Mouse (Mus musculus) gastrocnemius, postnatal 36 days (tissue): Measurements from ENCODE around the gene Psmb3. TPM values are rescaled to one million over a fixed set of nuclear protein-coding genes. Genes with fewer than 3 reads are reported as not detected.
"Not testable (repeated sequence)": the region's sequence is repeated elsewhere in the genome, so short reads cannot be mapped to it uniquely, and the experiment has no call there.

ENCODE experiments used
- DNase-seq, 2 experiments: peaks; one replicate each; pipeline ENCODE4 v3.0.0; 2022
- intact Hi-C: fragments of 180-260 bp; cut with DNase I; formaldehyde crosslinking; loops from one replicate; pipeline ENCODE4 v1.15.1; 2025
- total RNA-seq, 2 experiments: library from RNA; stranded (reverse); gene quantifications; 2 replicates each; pipeline ENCODE4 v1.2.3; 2021

Psmb3 gene
- total RNA-seq, 2 experiments from 2014 or later, result 124 to 129 TPM

DNA sequence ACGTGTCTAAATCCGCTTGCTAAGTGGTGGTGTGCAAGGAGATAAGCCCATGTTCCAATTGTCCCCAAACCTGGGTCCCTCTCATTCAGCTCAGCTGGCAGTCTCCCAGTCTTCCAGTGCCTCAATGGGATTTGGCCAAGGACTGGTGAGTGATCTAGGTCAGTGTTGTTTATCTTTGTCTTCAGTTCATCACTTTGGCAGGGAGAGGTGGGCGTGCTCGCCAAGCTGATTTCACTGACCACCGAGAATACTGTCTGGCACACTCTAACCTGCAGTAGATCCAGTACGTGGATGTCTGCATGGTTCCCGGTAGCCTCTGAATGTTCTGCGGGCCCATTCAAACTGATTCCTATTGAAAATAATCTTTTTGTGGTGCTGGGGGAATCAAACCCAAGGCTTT is 10.7 kb downstream of the Psmb3 start:
- intact Hi-C loops, result no loop called here
- DNase-seq, result peak; percentile 49 to 56

DNA sequence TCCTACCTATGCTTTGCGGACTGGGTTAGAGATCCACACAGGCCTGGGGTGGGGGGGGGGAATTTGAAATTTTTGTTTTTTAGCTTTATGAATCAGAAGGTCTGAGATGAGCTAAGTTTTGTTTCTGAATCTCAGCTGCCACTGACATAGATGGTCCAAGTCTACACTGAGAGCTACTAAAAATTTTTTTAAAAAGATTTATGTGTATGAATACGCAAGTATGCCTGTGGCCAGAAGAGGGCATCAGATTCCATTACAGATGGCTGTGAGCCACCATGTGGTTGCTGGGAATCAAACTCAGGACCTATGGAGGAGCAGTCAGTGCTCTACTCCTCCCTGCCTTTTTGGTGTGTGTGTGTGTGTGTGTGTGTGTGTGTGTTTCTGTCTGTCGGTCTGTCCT is 11.2 kb downstream of the Psmb3 start:
- intact Hi-C loops, result no loop called here
- no peak for DNase-seq

DNA sequence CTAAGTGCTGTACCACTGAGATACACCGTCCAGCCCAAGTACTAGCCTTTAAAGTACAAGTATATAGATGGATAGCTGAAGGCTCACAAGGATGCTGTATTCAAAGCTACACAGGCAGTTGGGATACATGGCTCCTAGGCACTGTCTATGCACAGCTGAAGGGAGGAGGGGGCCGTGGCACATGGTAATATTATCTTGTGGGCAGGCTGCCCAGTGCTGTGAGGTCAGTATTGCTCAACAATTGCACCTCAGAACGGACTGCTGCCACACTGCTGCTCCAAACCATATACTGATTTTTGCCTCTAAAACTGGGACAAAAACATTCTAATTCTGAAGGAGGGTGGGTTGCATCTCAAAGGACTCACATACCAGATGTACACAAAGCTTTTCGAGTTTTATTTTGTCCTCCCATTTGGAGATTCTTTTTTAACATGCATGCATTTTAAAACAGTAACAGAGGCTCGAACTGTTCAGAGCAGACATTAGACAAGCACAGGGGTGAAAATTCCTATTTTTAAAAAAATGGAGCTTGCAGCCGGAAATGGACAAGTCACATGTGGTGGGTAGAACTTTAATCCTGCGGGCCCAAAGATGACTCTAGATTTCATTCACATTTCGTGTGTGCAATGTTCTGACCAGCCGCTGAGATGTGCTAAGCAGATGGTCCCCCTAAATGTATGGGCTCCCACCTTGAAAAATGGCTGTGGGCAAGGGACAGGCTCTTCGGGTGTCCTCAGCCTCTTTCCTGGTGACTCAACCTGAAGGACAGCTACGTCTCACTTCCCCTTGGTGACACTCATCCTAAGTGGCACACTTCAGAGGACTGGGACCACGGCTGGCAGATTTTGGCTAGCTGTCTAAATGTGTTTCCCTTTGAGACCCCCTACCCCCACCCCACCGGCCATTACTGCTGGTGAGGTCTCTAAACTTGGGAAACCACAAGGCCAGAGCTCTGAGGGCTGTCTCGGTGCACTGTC is 11.9 kb downstream of the Psmb3 start:
- peak; percentile 50 to 60 for DNase-seq
- intact Hi-C loops, result no loop called here

DNA sequence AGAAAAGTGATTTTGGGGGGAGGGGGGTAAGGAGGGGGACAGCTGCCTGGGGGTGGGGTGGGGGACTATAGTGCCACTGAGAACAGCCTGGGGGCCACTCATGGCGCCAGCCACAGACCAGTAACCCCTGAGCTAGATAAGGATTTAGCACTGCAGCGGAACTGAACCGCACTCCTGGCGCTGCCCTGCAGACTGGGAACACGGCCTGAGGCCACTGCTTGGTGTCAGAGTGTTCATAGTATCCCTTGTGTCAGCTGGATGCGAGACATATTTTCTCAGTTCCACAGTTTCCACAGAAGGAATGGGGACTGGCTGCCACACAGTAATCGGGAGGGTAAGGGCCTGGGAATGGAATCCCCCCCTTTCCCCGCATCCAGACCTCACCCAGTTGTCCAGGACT is 12.8 kb downstream of the Psmb3 start:
- no peak for DNase-seq
- intact Hi-C loops, result no loop called here

GRCm38 (mm10) chr11:97717369-97718280 is 14.4 kb downstream of the Psmb3 start:
- intact Hi-C loops, result no loop called here
- no peak for DNase-seq

DNA sequence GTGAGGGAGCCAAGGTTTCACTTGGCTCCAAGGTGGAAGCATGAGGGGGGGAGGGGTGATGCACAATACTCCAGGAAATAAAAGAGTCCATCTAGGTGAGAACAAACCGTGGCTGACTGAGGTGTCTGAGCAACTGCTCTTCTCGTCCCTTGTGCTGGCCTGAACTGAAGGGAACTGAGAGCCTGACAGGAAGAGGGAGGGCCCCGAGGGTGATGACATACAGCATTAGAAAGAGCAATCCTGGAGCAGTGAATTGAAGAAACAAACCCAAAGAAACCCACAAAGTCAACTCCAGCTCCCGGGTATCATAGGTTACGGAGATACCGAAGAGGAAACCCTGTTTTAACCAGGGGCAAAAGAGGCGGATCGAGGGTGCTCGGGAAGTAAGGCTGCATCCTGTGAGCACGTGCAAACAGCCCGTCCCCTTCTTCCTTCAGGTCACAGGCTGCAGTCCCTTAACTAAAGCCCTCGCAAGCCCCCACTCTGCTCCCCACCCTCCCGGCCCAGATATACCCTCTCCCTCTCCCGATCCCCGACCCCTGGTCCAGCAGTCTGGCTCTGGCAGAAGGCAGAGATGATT is 15.2 kb downstream of the Psmb3 start:
- no peak for DNase-seq
- intact Hi-C loops, result no loop called here

DNA sequence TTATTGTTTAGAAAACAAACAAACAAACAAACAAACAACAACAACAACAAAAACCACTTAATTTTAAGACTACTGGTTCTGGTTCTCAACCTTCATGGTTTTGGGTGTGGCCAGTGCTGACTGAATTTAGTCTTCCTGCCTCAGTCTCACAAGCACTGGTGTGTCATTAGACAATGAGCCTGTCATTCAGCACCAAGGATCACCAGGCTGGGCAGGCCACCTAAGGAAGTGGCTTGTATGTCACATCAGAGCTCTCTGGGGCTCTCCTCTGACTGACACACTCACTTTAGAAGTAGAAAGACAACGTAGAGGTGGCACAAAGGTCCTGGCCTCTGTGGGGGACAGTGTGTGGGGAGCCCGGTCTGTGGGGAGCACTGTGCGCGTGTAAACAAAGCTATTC is 15.8 kb downstream of the Psmb3 start:
- intact Hi-C loops, result no loop called here
- DNase-seq, result no peak

DNA sequence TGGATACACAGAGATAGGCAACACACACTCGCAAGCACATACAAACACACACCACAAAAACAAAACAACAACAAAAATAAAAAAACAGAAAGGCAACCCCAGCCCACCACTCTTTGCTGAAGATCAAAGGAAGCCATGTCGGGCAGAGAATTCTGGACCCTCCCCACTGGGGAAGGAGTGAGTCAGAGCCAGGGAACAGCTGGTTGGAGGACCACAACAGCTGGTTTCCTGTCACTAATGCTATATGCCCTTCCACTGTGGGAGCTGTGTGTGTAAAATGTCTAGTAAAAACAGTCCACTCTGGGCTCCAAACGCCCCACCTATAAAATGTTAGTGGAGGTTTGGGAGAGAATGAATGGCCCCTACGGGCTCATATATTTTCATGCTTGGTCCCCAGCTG is 18.1 kb downstream of the Psmb3 start:
- no peak for DNase-seq
- intact Hi-C loops, result no loop called here

GRCm38 (mm10) chr11:97723709-97724108 is 20.5 kb downstream of the Psmb3 start:
- intact Hi-C loops, result no loop called here
- no peak for DNase-seq

DNA sequence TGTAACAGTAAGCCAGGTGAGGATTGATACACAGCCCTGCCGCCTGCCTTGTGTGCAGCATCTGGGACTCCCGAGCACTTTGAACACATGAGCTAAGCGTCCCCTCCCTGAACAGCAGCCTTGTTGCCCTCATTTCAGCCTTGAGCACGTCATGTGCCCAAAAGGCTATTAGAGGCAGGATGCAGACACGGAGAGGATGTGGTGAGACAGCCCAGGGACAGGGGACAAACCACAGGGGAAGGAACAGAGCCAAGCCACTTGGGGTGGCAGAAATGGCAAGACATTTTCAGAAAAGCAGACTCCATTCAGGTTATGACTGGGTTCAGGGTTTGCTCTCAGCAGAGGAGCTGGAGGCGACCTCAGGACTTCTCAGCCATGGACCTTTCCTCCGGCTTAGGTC is 25.1 kb downstream of the Psmb3 start:
- intact Hi-C loops, result no loop called here
- DNase-seq, result no peak

DNA sequence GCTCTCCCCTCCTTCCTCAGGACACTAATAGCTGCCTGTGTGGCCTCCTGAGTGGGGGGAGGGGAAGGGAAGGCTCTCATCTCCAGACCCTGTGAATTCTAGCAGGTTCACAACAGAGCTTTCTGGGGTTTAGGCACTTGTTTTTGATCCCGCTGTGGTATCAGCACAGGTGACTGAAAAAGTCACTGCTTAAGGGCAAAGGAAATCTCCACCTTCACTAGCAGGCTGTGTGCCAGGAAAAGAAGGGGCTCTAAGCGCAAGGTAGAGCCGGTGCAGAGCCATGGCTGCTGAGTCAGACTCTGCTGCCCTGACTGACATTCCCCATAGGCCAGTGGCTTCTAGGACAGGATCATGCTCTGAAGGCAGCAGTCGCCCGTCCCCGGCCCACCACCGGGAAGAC is 25.5 kb downstream of the Psmb3 start:
- DNase-seq, result no peak
- intact Hi-C loops, result no loop called here

DNA sequence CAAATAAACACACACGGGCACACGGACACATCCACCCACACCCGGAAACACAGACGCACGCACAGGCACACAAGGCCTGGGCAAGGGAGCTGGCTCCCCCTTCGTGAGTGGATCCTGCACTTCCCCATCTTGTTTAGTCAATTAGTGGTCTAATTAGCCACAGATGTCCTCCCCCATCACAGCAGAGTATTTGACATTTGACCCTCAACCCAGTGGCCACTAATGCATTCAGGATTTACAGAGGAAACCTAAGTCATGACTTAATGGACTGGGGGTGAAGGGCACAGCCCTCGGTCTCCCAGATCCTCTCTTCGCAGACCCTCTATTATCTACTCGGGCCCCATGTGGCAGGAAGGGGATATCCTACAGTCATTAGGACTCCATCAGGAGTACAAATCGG is 30.5 kb downstream of the Psmb3 start:
- intact Hi-C loops, result no loop called here
- no peak for DNase-seq

- intact Hi-C loops, DNase-seq: not testable (repeated sequence)
Observed at GRCm38 (mm10) chr11:97734810-97735209, 31.6 kb downstream of the Psmb3 start.

DNA sequence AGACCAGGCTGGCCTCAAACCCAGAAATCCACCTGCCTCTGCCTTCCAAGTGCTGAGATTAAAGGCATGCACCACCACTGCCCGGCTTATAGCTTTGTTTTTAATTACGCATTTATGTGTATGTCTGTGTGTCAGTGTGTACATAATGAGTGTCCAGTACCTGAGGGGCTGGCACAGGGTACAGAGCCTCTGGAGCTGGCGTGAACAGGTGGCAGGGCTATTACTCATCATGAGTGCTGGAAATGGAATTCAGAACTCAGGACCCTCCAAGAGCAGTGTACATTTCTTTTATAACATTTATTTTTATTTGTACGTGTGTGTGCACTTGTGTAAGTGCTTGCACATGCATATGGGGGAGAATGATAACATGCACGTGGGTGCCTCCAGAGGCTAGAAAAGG is 33.4 kb downstream of the Psmb3 start:
- intact Hi-C loops, result no loop called here
- DNase-seq, result no peak

GRCm38 (mm10) chr11:97737600-97737999 is 34.4 kb downstream of the Psmb3 start:
- DNase-seq, result no peak
- intact Hi-C loops, result no loop called here

DNA sequence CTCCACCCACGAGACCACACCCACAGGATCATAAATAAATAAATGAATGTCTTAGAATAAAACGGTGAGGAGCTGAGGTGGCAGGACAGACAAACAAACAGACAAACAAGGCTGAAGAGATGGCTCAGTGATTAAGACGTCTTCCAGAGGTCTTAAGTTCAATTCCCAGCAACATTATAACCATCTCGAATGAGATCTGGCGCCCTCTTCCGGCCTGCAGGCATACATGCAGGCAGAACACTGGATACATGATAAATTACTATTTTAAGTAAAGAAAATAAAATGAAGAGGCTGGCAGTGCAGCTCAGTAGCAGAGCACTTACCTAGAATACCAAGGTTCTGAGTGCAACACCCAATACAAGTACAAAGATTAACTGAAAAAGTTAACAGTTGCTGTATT is 35.5 kb downstream of the Psmb3 start:
- intact Hi-C loops, result no loop called here
- no peak for DNase-seq

DNA sequence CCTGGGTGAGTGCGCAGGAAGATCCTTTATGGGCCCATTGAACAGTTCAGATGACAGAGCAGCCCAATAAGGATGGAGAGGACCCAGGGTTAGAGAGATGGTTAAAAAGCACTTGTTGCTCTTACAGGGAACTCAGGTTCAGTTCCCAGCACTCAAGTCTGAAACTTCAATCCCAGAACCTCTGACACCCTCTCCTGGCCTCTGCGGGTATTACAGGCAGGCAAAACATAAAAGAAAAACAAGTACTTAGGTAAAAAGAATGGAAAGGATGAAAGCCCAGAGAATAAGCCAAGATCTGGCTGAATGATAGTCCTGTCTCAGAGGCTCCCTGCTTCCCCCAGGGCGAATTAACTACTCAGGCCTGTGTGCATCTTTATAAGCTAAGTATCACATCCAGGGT is 36.0 kb downstream of the Psmb3 start:
- DNase-seq, result no peak
- intact Hi-C loops, result no loop called here

DNA sequence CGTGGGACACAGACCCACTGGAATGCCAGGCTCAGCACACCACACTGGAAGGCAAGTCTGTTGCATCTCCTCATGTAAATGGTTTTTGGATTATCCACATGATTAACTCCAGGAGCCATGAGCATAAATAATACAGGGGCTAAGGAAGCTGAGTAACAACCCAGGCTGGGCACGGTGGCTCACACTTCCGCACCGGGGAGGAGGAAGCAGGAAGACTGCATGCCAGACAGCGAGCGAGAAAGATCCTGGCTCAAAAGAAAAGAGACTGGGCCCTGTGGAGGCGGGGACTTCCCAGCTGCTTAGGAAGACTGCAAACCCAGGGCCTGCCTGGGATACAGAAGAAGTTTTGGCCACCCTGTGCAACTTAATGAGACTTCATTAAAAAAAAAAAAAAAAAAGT is 37.0 kb downstream of the Psmb3 start:
- DNase-seq, result no peak
- intact Hi-C loops, result loop anchor here (5.0 kb wide), 1 partner anchor 38 kb away; the partner anchor contains the start of genes Pcgf2 and Psmb3

DNA sequence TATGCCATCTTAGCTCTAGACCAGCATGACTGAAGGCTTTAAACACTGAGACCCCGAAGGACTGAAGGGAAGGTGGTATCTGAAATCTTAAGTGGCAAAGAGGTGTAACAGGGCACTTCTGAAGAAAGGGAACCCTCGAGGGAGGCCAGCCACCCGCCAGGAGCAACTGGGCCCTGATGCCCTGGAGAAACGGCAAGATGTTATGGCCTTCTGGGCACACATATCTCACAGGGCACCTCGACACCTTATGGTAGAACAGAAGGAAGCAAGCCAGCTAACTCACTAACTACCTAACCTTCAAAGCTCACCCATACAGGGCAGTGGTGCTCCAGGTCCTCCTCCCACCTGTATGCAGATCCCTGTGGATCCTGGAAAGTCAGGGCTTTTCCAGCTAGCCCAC is 39.0 kb downstream of the Psmb3 start:
- intact Hi-C loops, result loop anchor here (5.0 kb wide), 1 partner anchor 40 kb away; the partner anchor contains the start of genes Pcgf2 and Psmb3
- DNase-seq, result no peak

DNA sequence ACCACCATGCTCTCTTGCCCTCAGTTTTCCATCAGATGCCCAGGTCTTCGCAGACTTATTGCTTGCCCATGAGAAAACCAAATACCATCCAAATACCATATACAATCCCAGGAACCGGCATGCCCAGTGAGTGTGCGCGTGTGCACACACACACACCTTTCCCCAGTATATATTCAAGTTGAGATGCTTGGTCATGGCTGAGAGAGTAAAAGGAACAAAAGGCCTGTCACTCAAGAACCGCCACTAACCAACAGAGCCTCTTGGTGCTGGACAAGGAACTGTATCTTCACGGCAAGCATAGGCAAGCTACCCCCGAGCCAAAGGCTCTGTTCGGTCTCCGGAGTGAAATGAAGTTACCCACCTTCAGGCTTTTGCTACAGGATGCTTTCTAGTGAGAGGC is 39.4 kb downstream of the Psmb3 start:
- intact Hi-C loops, result loop anchor here (5.0 kb wide), 1 partner anchor 40 kb away; the partner anchor contains the start of genes Pcgf2 and Psmb3

GRCm38 (mm10) chr11:97743423-97743822 is 40.2 kb downstream of the Psmb3 start:
- intact Hi-C loops, result loop anchor here (5.0 kb wide), 1 partner anchor 41 kb away; the partner anchor contains the start of genes Pcgf2 and Psmb3

More for the DNA sequence above, 39.4 kb downstream of the Psmb3 start:
- no peak for DNase-seq

More at GRCm38 (mm10) chr11:97743423-97743822, 40.2 kb downstream of the Psmb3 start:
- DNase-seq, result no peak
